Mouse (Mus musculus): ENCODE data around the gene Specc1. TPM values are rescaled to one million over a fixed set of nuclear protein-coding genes. Genes with fewer than 3 reads are reported as not detected.

The Specc1 gene
- total RNA-seq, 2 experiments from 2014 or later: 72.9 to 77.6 TPM

- DNase-seq (ENCODE audit: low spot score in 2 of 2): no peak
Measured at GRCm38 (mm10) chr11:62086648-62087047, 130.1 kb downstream of the Specc1 start.

- no peak for DNase-seq (ENCODE audit: low spot score in 2 of 2)
Measured at GRCm38 (mm10) chr11:62087051-62087450, 130.5 kb downstream of the Specc1 start.

- no peak for DNase-seq (ENCODE audit: low spot score in 2 of 2)
Measured at GRCm38 (mm10) chr11:62088651-62089050, 132.1 kb downstream of the Specc1 start.

GRCm38 (mm10) chr11:62090321-62090720 is 133.8 kb downstream of the Specc1 start:
- no peak for DNase-seq (ENCODE audit: low spot score in 2 of 2)

- DNase-seq (ENCODE audit: low spot score in 2 of 2): no peak
Measured at GRCm38 (mm10) chr11:62103380-62103911, 146.9 kb downstream of the Specc1 start.

GRCm38 (mm10) chr11:62106401-62106871 is 149.9 kb downstream of the Specc1 start:
- peak; percentile 30 to 48 for DNase-seq (ENCODE audit: low spot score in 2 of 2)

- no peak for DNase-seq (ENCODE audit: low spot score in 2 of 2)
Measured at GRCm38 (mm10) chr11:62107272-62107836, 150.8 kb downstream of the Specc1 start.

- DNase-seq (ENCODE audit: low spot score in 2 of 2): no peak
Measured at GRCm38 (mm10) chr11:62118561-62118960, 162.0 kb downstream of the Specc1 start.

- DNase-seq (ENCODE audit: low spot score in 2 of 2): no peak
Measured at GRCm38 (mm10) chr11:62119871-62120270, 163.3 kb downstream of the Specc1 start.

- no peak for DNase-seq (ENCODE audit: low spot score in 2 of 2)
Measured at GRCm38 (mm10) chr11:62121365-62121764, 164.8 kb downstream of the Specc1 start.

GRCm38 (mm10) chr11:62127692-62128091 is 171.1 kb downstream of the Specc1 start:
- DNase-seq (ENCODE audit: low spot score in 2 of 2): peak; percentile 86 to 89

GRCm38 (mm10) chr11:62128197-62128596 is 171.6 kb downstream of the Specc1 start:
- no peak for DNase-seq (ENCODE audit: low spot score in 2 of 2)

GRCm38 (mm10) chr11:62130191-62130590 is 173.6 kb downstream of the Specc1 start:
- DNase-seq (ENCODE audit: low spot score in 2 of 2): no peak

- DNase-seq (ENCODE audit: low spot score in 2 of 2): no peak
Measured at GRCm38 (mm10) chr11:62130685-62131295, 174.2 kb downstream of the Specc1 start.

GRCm38 (mm10) chr11:62131601-62132000 is 175.0 kb downstream of the Specc1 start:
- no peak for DNase-seq (ENCODE audit: low spot score in 2 of 2)

- no peak for DNase-seq (ENCODE audit: low spot score in 2 of 2)
Measured at GRCm38 (mm10) chr11:62134191-62134590, 177.6 kb downstream of the Specc1 start.

GRCm38 (mm10) chr11:62145216-62146110 is 188.9 kb downstream of the Specc1 start:
- DNase-seq (ENCODE audit: low spot score in 2 of 2): no peak

GRCm38 (mm10) chr11:62146661-62147060 is 190.1 kb downstream of the Specc1 start:
- DNase-seq (ENCODE audit: low spot score in 2 of 2): no peak

GRCm38 (mm10) chr11:62148026-62148425 is 191.5 kb downstream of the Specc1 start:
- DNase-seq (ENCODE audit: low spot score in 2 of 2): no peak

- no peak for DNase-seq (ENCODE audit: low spot score in 2 of 2)
Measured at GRCm38 (mm10) chr11:62148449-62148848, 191.9 kb downstream of the Specc1 start.

- no peak for DNase-seq (ENCODE audit: low spot score in 2 of 2)
Measured at GRCm38 (mm10) chr11:62153057-62153456, 196.5 kb downstream of the Specc1 start.

GRCm38 (mm10) chr11:62159803-62160202 is 203.2 kb downstream of the Specc1 start:
- no peak for DNase-seq (ENCODE audit: low spot score in 2 of 2)
